10 mouse cellular contexts compared by ENCODE assay signal in genomic region chr9:79680453-79681240, GRCm38 (mm10). TPM values are rescaled to one million over a fixed set of nuclear protein-coding genes. Genes with fewer than 3 reads are reported as not detected.
DNase-seq lines count a peak whose midpoint lies in the region; ATAC-seq and TF ChIP-seq lines count a peak whose summit lies in the region.
"Had no signal": no experiment of that assay in that cellular context is flagged by ENCODE, and none has a peak within 500 bp of the region (broad histone marks: within the 10 kb centered on the region; RNA-seq: fewer than 3 reads in every experiment).

No protein-coding gene starts in this region.

- POLR2A ChIA-PET in Patski (lab: Charles Lee), result no interaction called here

- no peak for TF ChIP-seq CTCF in Patski (IDR thresholded peaks at IDR 0.05)

- H3K4me1 ChIP-seq in neural tube, embryonic 15.5 days, result no peaks in the 10 kb centered on the region
- H3K4me1 ChIP-seq: limb, embryonic 15.5 days; midbrain, embryonic 10.5 days had no signal

- 76% methylated on average over 4 of the region's 4 CpGs for WGBS in neural tube, embryonic 15.5 days

- H3K4me2 ChIP-seq in neural tube, embryonic 15.5 days, result no peak overlapping the region
- H3K4me2 ChIP-seq: limb, embryonic 15.5 days had no signal

- no peaks in the 10 kb centered on the region for H3K9me3 ChIP-seq in neural tube, embryonic 15.5 days (replicated peaks)
- H3K9me3 ChIP-seq: limb, embryonic 15.5 days; midbrain, embryonic 10.5 days had no signal

- H3K27me3 ChIP-seq in Patski, result no peaks in the 10 kb centered on the region
- H3K27me3 ChIP-seq in neural tube, embryonic 15.5 days (replicated peaks), result no peaks in the 10 kb centered on the region
- H3K27me3 ChIP-seq: limb, embryonic 15.5 days had no signal

- H3K9ac ChIP-seq in neural tube, embryonic 15.5 days (replicated peaks), result no peak overlapping the region
- H3K9ac ChIP-seq: limb, embryonic 15.5 days had no signal

- no peaks in the 10 kb centered on the region for H3K36me3 ChIP-seq in neural tube, embryonic 15.5 days
- H3K36me3 ChIP-seq: midbrain, embryonic 10.5 days had no signal

- CTCF ChIA-PET in Patski (lab: Charles Lee), result interaction anchor here (0.7 kb wide), 1 partner anchor 9 kb away, joined by 3 read pairs; no protein-coding TSS in a partner anchor

- in situ Hi-C loops in Patski (cut with MboI; ENCODE audit: low pct_unique_long_range_greater_than_20kb), result no loop called here

- peak; percentile 80 for ATAC-seq in Patski
- no peak for ATAC-seq in neural tube, embryonic 15.5 days (ENCODE audit: low FRiP score)

- H3K27ac ChIP-seq in neural tube, embryonic 15.5 days (replicated peaks), result no peak overlapping the region
- H3K27ac ChIP-seq: limb, embryonic 15.5 days; midbrain, embryonic 10.5 days had no signal

- peak; percentile 18 for DNase-seq in kidney, postnatal 10 days
- no peak for DNase-seq in kidney, adult 11 months
- DNase-seq in Patski (ENCODE audit: low read depth, low spot score), result peak; percentile 25
- peak; percentile 61 to 66 for DNase-seq in heart, adult 18-20 months
- DNase-seq in lung, postnatal 14 days, result peak; percentile 24
- no peak for DNase-seq in spleen, adult 12 weeks (ENCODE audit: low spot score)
- DNase-seq in right cerebral cortex, postnatal 10 days (ENCODE audit: low spot score in 2 of 2), result no peak

- no peak overlapping the region for H3K4me3 ChIP-seq in neural tube, embryonic 15.5 days (replicated peaks)
- H3K4me3 ChIP-seq: limb, embryonic 15.5 days; midbrain, embryonic 10.5 days had no signal

RNA-seq across cellular contexts. Expression of gene Col12a1, which starts 38.0 kb away (rescaled TPM):
- polyA plus RNA-seq in Patski (2021), result 99.1 TPM
- 1 to 10 TPM in 1 of 2 experiments, under 1 TPM in 1; 0.42 to 1.2 TPM for total RNA-seq in heart, adult 18-20 months (2021)
- polyA plus RNA-seq in neural tube, embryonic 15.5 days (2015; fragmentation: Nextera tagmentation; extraction: Ambion mirVana), result 20.5 and 21.2 TPM in 2 replicates

Comparison
In these comparisons a context has a peak if more than half of its experiments do, and no peak if none do; other contexts are left out.
1. DNase-seq: peak in kidney, postnatal 10 days (single experiment), Patski (single experiment), heart, adult 18-20 months (2 of 2) and lung, postnatal 14 days (single experiment); none in kidney, adult 11 months (single experiment), spleen, adult 12 weeks (single experiment) and right cerebral cortex, postnatal 10 days (0 of 2).